Mouse (Mus musculus): Measurements from ENCODE around the gene Slco1a5.
"Not testable (repeated sequence)": the region's sequence is repeated elsewhere in the genome, so short reads cannot be mapped to it uniquely, and the experiment has no call there.

Slco1a5 gene

DNA sequence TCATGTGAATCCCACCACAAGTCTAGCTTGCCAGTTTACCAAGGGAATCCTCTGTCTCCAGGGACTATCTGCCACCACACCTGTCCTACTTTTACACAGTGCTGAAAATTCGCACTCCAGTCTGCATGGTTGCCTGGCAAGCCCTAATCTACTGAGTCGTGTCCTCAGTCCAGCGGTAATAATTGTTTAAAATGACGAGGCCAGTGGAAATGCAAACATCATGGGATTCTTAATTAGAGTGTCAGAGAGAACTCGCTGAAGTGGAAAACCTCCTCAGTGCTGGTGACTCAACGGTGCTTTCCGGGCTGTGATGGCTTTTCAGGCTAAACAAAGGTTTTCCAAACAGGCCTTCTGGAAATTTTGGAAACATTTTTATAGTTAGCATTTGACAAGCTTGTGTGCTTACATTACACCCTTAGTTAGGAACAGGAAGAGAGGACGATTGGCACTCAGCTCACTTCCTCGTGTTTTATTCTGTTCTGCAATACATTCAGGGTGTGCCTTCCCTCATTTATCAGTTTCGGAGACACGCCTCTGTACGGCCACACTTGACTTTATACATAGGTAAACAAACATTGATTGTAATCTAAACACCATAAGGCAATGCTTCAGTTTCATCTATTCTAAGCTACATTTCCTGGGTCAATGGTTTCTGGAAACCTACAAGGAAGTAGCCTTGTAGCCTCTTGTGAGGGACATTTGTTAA, 33.2 kb downstream of the Slco1a5 start:
- peak; percentile 69 for DNase-seq (ENCODE audit: low spot score)

DNA sequence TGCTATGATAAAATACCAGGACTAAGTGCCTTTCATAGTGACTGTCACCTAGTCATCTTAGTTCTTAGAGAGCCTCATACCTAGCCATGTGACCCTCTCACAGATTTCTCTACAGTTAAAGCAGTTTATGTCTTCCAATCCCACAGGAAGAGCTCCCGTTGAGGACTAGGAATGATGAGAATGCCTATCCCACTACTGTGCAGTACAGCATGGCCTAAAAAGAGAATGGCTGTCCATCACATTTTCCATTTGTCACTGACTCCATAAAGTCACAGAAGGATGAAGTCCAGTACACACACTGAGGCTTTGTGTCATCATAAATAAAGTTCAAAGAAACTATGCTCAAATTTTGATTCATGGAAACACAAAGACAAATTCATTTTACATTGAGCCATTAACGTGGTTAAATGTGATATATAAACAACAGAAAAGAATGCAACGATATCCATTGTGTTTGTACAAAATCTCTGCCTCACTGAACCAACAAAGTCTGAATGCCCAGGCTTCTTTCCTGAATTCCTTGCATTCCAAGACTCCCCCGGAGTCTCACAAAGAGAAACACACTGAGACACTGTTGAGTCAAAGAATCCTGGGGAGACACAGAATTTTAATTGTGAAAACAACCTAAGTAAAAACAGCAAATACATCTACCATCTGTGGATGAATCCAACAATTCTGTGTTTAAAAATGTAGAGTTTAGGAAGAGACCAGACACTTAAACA, 46.9 kb downstream of the Slco1a5 start:
- DNase-seq (ENCODE audit: low spot score), result no peak

DNA sequence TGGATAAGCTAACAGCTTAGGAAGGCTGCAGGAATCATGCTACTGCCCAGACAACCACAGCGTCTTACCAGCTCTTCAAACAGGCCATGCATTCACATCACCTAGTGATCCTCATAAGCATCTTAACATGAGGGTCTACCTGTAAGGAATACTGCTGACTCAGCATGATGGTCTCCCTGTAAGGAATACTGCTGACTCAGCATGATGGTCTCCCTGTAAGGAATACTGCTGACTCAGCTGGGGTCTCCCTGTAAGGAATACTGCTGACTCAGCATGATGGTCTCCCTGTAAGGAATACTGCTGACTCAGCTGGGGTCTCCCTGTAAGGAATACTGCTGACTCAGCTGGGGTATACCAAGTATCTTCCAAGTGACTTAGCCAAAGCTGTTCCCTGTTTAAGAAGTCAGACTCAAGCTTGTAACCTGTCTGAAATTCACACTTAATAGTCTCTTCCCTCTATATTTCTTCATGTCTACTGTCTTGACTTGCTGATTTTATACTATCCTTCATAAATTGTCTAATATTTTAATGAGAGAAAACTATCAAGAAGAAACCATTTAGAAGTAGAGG, 72.0 kb downstream of the Slco1a5 start:
- DNase-seq (ENCODE audit: low spot score), result not testable (repeated sequence)

DNA sequence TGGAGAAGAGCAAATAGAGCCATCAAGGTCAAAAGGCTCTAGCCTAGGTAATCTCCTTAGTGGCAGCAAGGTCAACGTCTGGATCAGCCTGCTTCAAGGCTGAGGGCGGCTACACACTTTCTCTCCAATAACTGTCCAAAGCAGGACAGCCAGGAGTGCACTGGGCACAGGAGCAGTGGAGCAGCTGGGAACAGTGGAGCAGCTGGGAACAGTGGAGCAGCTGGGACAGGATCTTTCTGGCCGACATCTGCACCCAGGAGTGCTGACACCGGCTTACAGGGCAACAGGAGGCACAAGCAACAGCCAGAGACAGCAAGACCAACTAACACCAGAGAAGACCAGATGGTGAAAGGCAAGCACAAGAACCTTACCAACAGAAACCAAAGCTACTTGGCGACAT, 77.7 kb downstream of the Slco1a5 start:
- DNase-seq (ENCODE audit: low spot score), result no peak

DNA sequence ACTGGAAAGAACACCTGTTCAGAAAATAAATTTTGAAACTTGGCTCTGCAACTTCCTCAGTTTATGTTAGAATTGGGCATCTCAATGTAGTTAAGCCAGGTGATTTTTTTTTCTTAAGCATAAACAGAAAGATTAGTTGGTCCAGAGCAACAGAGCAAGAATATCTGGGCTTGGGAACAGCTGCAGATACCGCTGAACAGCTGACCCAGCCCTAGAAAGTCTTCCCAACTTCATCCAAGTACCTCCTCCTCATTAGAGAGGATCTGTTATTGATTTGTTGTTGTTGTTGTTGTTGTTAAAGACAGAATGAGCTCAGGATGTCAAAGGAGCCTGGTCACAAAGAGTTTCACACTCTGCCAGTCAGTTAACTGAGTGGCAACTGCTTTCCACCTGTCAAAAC, 83.3 kb downstream of the Slco1a5 start:
- DNase-seq (ENCODE audit: low spot score), result no peak

DNA sequence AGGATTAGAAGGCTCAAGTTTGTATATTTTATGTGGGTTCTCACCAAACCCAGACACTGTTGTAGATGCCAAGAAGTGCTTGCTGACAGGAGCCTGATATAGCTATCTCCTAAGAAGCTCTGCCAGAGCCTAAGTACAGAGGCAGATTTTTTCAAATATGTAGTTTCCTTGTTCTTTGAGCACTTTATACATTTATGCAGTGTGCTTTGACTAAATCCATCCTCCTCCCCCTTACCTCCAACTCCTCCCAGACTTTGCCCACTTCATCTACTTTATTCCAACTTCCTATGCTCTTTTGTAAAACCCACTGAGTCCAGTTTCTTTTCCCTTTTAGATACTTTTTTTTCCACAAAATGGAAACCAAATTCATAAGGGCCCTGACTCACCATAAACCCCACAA, 102.6 kb downstream of the Slco1a5 start:
- no peak for DNase-seq (ENCODE audit: low spot score)

DNA sequence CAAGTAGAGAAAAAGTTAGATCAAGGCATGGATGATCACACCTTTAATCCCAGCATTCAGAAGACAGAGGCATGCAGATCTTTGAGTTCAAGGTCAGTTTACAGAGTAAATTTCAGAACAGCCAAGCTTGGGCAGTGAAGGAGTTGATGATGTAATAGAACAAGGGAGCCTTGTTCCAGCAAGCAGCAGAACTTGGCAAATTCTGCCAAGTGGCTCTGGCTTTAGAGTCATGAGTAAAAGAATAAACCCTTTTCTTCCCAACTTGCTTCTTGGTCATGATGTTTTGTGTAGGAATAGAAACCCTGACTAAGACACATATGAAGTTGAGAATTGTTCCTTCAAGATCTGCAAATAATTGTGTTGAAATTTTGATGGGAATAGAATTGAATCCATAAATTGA, 111.0 kb downstream of the Slco1a5 start:
- DNase-seq (ENCODE audit: low spot score), result no peak

DNA sequence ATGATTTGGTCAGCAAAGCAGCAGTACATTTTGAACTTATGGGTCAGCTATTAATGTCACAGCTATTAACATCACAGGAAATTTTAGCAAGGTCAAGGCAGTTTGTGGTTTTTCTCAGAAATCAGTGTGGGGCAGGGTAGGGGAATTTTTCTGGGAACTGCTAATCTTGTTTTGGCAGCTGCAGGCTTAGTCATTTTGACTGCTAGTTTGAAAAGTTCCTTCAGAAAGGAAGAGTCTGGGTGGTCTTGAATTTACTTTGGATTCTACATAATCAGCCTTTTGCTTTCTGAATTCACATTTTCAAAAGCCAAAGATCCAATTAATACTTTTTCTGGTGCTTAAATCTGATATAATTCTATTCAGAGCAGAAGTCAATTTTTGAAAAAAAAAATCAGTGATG, 113.0 kb downstream of the Slco1a5 start:
- no peak for DNase-seq (ENCODE audit: low spot score)

DNA sequence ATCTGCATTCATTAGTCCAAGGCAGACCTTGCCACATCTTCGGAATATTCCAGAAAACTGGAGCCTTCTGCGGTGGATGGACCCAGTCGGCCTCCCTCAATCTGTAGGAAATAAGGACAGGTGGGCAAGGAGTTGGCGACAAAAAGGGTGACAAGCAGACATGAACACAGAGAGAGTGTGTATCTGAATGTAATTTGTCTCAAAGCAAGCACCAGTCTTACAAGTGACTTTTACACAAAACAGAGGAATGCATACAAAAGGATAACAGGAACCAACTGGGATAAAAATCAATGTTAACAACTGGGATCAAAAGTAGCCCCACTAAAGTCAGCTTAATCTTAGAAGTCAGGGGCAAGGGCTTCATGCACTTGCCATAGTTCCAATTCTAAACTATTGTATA, 114.4 kb downstream of the Slco1a5 start, which contains the start of gene Slco1a6:
Gene Slco1a6 (minus strand): TSS at position 101 of the 400 bp plus-strand sequence.
- no peak for DNase-seq (ENCODE audit: low spot score)

DNA sequence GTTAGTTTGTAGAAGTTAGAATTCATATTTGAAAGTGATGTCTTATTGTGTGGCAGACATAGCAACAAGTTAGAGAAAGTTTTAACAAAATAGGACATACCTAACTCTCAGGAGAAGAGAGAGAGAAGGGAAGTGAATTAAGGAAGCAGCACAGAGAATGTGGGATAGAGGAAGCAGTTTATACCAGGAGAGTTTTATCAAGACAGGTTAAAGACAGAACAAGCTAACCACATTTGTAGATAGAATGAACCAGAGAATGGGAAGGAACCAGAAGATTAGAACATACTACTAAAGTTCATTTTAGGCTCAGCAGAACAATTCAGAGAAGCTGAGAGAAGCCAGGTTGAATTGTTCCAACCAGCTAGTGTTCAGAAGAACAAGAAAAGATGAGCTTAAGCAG, 122.3 kb downstream of the Slco1a5 start:
- no peak for DNase-seq (ENCODE audit: low spot score)

DNA sequence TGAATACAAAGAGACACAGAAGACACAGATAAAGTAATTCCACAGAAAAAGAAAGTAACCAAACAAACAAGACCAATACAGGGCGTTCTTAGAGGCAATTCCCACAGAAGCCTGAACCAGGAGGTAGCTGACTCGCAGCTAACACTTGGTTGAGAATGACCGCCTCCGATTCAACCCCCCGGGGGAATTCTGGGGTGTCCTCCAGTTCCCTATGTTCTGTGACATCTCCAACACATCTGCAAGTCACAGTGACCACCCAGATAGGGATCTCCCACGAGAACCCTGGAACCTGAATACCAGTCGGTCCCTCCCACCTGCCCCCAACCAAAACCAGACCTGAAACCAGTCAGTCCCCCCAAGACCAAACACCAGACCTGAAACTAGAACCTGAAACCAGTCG, 128.5 kb downstream of the Slco1a5 start:
- DNase-seq (ENCODE audit: low spot score), result no peak

DNA sequence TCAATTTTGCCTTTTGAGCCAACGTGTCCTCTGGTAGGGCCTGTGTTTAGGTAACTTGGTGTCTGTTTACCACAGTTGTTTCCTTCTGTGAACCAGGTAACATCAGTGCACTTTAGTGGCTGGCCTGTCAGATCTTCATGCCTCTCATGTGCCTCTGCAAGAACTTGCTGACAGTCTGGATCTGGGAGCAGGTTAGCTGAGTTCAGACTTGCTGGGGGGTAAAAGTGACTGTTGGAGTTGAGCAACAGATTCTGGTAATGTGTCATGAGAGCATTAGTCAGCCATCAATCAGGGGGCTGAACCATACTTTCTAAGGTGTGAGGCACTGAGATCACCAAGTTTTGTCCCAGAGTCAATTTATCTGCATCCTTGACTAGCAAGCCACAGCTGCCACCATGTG, 130.8 kb downstream of the Slco1a5 start:
- DNase-seq (ENCODE audit: low spot score), result no peak

DNA sequence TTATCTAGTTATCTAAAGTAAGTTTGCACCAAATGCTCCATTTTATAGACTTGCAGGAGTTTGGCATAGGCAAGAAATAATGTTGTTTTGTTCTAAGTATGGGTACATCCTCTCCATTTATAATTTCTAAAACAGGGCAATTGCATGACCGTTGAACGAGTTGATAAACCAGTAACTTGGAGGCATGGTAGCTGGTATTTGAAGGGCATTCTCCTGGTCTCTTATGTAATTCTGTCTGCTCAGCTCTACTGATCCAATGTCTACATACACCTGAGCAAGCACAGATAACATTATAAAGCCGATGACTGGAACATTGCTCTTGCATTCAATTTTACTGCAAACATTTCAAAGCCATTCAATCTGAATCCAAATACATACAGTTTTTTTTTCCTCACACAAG, 135.4 kb downstream of the Slco1a5 start:
- no peak for DNase-seq (ENCODE audit: low spot score)

DNA sequence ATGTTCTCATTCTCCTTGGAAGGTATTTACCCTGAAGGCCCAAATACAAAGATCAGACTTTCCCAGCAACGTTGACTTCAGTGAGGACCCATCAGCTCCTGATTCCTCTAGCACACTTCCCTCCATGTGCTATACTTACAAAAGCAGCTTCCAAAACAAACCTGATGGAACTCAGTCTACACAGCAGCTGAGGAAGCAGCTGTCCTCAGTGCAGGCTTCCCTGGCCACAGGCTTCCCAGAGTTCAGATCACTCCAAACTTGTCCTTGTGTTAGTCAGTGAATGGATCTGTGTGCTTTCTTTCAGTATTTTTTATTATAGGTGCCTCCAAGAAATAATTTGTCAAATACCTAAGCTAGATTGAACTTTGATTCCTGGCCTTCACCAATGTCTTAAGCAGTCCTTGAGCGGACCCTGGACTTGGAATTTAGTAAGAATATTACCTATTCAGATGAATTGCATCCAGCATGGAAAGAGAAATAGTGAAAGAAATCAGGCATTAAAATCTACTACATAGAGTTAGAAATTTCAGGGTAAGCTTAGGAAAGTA, 136.8 kb downstream of the Slco1a5 start:
- DNase-seq (ENCODE audit: low spot score), result no peak
